Mouse (Mus musculus): ENCODE data around the gene Dpf3. TPM values are rescaled to one million over a fixed set of nuclear protein-coding genes. Genes with fewer than 3 reads are reported as not detected.

Gene Dpf3
- polyA plus RNA-seq, 1 experiment from 2014 or later = 5.9 TPM

DNA sequence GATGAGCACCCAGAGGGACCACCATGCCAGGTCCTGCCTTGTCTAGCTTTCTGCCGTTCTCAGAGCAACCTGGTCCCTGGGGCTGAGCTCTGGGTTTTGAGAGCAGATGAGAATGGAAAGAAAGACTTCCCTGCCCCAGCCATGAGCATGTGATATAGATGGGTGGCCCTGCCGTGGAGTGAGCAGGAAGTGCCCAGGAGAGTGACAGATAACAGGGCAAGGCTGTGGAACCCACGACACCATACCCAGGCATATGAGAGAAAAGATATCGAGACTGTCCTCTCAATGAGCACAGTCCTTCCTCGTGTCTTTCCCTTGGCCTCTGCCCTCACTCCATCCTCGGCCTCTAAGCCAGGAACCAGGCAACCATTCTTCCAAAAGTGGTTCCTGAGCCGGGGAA, 172.8 kb downstream of the Dpf3 start:
- H3K27ac ChIP-seq (ENCODE audit: low read depth, low read length) = no peak overlapping the region
- no peak overlapping the region for H3K4me3 ChIP-seq (ENCODE audit: low read depth, low read length)
- 72% methylated on average over 7 of the region's 7 CpGs for WGBS
- H3K4me2 ChIP-seq (replicated peaks; ENCODE audit: low read depth) = no peak overlapping the region
- TF ChIP-seq CTCF (IDR thresholded peaks at IDR 0.05; ENCODE audit: low read depth) = no peak
- H3K9me3 ChIP-seq (ENCODE audit: control insufficient read depth) = no peaks in the 10 kb centered on the region
- no peaks in the 10 kb centered on the region for H3K4me1 ChIP-seq (replicated peaks; ENCODE audit: control insufficient read depth, insufficient read depth, low read length)
- ATAC-seq = no peak
- no peaks in the 10 kb centered on the region for H3K36me3 ChIP-seq (ENCODE audit: control insufficient read depth, insufficient read depth)
- no peaks in the 10 kb centered on the region for H3K27me3 ChIP-seq (replicated peaks; ENCODE audit: control insufficient read depth, insufficient read depth, low read length)
- H3K9ac ChIP-seq (ENCODE audit: low read depth, low read length) = no peak overlapping the region

- ATAC-seq = no peak
- H3K36me3 ChIP-seq (ENCODE audit: control insufficient read depth, insufficient read depth) = no peaks in the 10 kb centered on the region
- no peak overlapping the region for H3K4me2 ChIP-seq (replicated peaks; ENCODE audit: low read depth)
- H3K9ac ChIP-seq (ENCODE audit: low read depth, low read length) = no peak overlapping the region
- H3K27me3 ChIP-seq (replicated peaks; ENCODE audit: control insufficient read depth, insufficient read depth, low read length) = no peaks in the 10 kb centered on the region
- H3K9me3 ChIP-seq (ENCODE audit: control insufficient read depth) = no peaks in the 10 kb centered on the region
- no peak for TF ChIP-seq CTCF (IDR thresholded peaks at IDR 0.05; ENCODE audit: low read depth)
- no peaks in the 10 kb centered on the region for H3K4me1 ChIP-seq (replicated peaks; ENCODE audit: control insufficient read depth, insufficient read depth, low read length)
- 93% methylated on average over 9 of the region's 9 CpGs for WGBS
- H3K27ac ChIP-seq (ENCODE audit: low read depth, low read length) = no peak overlapping the region
- no peak overlapping the region for H3K4me3 ChIP-seq (ENCODE audit: low read depth, low read length)
Observed at GRCm38 (mm10) chr12:83312818-83313217, 174.7 kb downstream of the Dpf3 start.

DNA sequence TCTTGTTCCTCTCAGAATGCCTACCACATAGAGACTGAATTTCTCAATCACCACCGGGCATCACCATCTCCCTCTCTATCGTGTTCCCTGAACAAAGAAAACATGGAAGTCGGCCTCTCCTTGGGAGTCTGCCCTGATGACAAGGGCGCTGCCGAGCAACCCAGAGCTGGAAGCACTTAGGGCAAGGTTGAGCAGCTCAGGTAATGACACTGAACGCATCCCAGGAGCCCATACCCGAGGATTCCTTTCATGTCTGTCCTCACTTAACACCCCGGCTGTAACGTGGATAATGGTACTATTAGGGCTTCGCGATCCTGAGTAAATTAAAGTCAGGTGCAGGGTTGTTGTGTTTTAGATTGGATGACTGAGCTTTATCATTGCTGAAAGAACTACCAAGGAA, 176.9 kb downstream of the Dpf3 start:
- Histone ChIP-seq H3K27me3 (replicated peaks; ENCODE audit: control insufficient read depth, insufficient read depth, low read length) (no peaks in the 10 kb centered on the region), H3K4me3 (ENCODE audit: low read depth, low read length) (no peak overlapping the region)
- no peak for ATAC-seq

DNA sequence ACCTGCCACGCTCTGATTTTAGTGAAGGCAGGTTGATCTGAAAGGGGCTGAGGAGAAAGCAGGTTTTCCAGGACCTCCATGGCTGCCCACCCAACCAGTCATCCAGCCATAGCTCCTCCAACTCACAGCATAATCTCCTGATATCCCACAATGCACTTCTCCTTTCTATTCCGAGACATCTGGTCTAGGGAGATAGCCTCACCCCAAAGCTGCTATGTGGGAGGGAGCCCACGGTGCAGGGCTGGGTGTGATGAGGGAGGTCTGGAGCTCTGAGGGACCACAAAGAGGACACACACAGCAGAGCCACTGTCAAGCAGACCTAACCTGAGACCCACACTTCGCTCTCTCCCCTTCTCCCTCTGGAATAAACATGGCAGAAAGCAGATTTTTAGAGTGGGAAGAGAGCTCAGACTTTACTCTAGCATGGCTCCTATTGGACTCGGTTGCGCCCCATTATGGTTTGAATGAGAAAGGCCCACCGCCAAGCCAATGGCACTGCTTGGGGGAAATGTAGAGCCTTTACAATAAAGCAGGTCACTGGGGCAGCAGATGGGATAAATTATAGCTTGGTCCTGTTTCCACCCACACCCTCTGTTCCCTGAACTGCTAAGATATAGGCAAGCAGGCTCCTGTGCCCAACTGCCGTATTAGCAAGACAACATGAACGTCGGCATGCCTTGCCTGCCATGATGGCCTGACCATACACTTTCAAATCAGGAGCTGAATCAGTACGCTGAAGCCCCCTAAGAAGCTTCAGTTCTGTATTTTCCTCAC, 178.3 kb downstream of the Dpf3 start:
- no peak overlapping the region for H3K4me3 ChIP-seq (ENCODE audit: low read depth, low read length)
- H3K4me1 ChIP-seq (replicated peaks; ENCODE audit: control insufficient read depth, insufficient read depth, low read length) = no peaks in the 10 kb centered on the region
- ATAC-seq = no peak
- H3K9ac ChIP-seq (ENCODE audit: low read depth, low read length) = no peak overlapping the region
- H3K27me3 ChIP-seq (replicated peaks; ENCODE audit: control insufficient read depth, insufficient read depth, low read length) = no peaks in the 10 kb centered on the region
- no peak for TF ChIP-seq CTCF (IDR thresholded peaks at IDR 0.05; ENCODE audit: low read depth)
- H3K27ac ChIP-seq (ENCODE audit: low read depth, low read length) = no peak overlapping the region
- no peaks in the 10 kb centered on the region for H3K9me3 ChIP-seq (ENCODE audit: control insufficient read depth)
- no peak overlapping the region for H3K4me2 ChIP-seq (replicated peaks; ENCODE audit: low read depth)
- 91% methylated on average over 11 of the region's 11 CpGs for WGBS
- H3K36me3 ChIP-seq (ENCODE audit: control insufficient read depth, insufficient read depth) = no peaks in the 10 kb centered on the region

More for the DNA sequence above, 176.9 kb downstream of the Dpf3 start:
- TF ChIP-seq CTCF (IDR thresholded peaks at IDR 0.05; ENCODE audit: low read depth) = no peak
- Histone ChIP-seq H3K9me3 (ENCODE audit: control insufficient read depth) (no peaks in the 10 kb centered on the region), H3K36me3 (ENCODE audit: control insufficient read depth, insufficient read depth) (no peaks in the 10 kb centered on the region), H3K9ac (ENCODE audit: low read depth, low read length) (no peak overlapping the region), H3K4me2 (replicated peaks; ENCODE audit: low read depth) (no peak overlapping the region), H3K4me1 (replicated peaks; ENCODE audit: control insufficient read depth, insufficient read depth, low read length) (no peaks in the 10 kb centered on the region), H3K27ac (ENCODE audit: low read depth, low read length) (no peak overlapping the region)
- 84% methylated on average over 11 of the region's 11 CpGs for WGBS

GRCm38 (mm10) chr12:83308627-83309026, 178.9 kb downstream of the Dpf3 start:
- no peak for ATAC-seq
- Histone ChIP-seq H3K36me3 (ENCODE audit: control insufficient read depth, insufficient read depth) (no peaks in the 10 kb centered on the region), H3K4me3 (ENCODE audit: low read depth, low read length) (no peak overlapping the region), H3K9ac (ENCODE audit: low read depth, low read length) (no peak overlapping the region), H3K27ac (ENCODE audit: low read depth, low read length) (no peak overlapping the region), H3K4me1 (replicated peaks; ENCODE audit: control insufficient read depth, insufficient read depth, low read length) (no peaks in the 10 kb centered on the region), H3K9me3 (ENCODE audit: control insufficient read depth) (no peaks in the 10 kb centered on the region), H3K27me3 (replicated peaks; ENCODE audit: control insufficient read depth, insufficient read depth, low read length) (no peaks in the 10 kb centered on the region), H3K4me2 (replicated peaks; ENCODE audit: low read depth) (no peak overlapping the region)
- TF ChIP-seq CTCF (IDR thresholded peaks at IDR 0.05; ENCODE audit: low read depth) = no peak
- WGBS = 73% methylated on average over 4 of the region's 4 CpGs

GRCm38 (mm10) chr12:83303221-83303620, 184.3 kb downstream of the Dpf3 start:
- no peak overlapping the region for H3K27ac ChIP-seq (ENCODE audit: low read depth, low read length)
- H3K9ac ChIP-seq (ENCODE audit: low read depth, low read length) = no peak overlapping the region
- 80% methylated on average over 6 of the region's 6 CpGs for WGBS
- TF ChIP-seq CTCF (IDR thresholded peaks at IDR 0.05; ENCODE audit: low read depth) = no peak
- no peak overlapping the region for H3K4me3 ChIP-seq (ENCODE audit: low read depth, low read length)
- ATAC-seq = no peak
- no peak overlapping the region for H3K4me2 ChIP-seq (replicated peaks; ENCODE audit: low read depth)
- H3K4me1 ChIP-seq (replicated peaks; ENCODE audit: control insufficient read depth, insufficient read depth, low read length) = no peaks in the 10 kb centered on the region
- H3K9me3 ChIP-seq (ENCODE audit: control insufficient read depth) = no peaks in the 10 kb centered on the region
- H3K27me3 ChIP-seq (replicated peaks; ENCODE audit: control insufficient read depth, insufficient read depth, low read length) = no peaks in the 10 kb centered on the region
- H3K36me3 ChIP-seq (ENCODE audit: control insufficient read depth, insufficient read depth) = no peaks in the 10 kb centered on the region
